Mouse (Mus musculus) ES-E14 (cell line): ENCODE data around the gene Hist1h3d. TPM values are rescaled to one million over a fixed set of nuclear protein-coding genes. Genes with fewer than 3 reads are reported as not detected.

Source experiments
- DNase-seq: peaks from one replicate; pipeline ENCODE4 v3.0.0-alpha.2; 2013; ENCODE audit warnings: low read depth, low spot score
- H3K27ac ChIP-seq: 2 replicates; pipeline ENCODE4 v1.5.1; 2012; ENCODE audit warnings: low read depth, mild to moderate bottlenecking, low read length, moderate library complexity, mixed read lengths; ENCODE audit not compliant: poor library complexity, insufficient read depth, severe bottlenecking
- H3K36me3 ChIP-seq: 2 replicates; pipeline ENCODE4 v1.6.1; 2012; ENCODE audit warnings: mild to moderate bottlenecking, low read length, moderate library complexity, mixed read lengths; ENCODE audit not compliant: control insufficient read depth, poor library complexity, insufficient read depth, severe bottlenecking
- H3K4me1 ChIP-seq, 2 experiments: fragments of 150-350 bp in 1 of 2; sonication (generic) in 1 of 2; 2 replicates each; pipeline ENCODE4 v1.6.1; 2012; ENCODE audit warnings: low read length in 2 of 2, mild to moderate bottlenecking in 1 of 2, mixed read lengths in 1 of 2; ENCODE audit not compliant: control insufficient read depth in 2 of 2, insufficient read depth in 2 of 2, poor library complexity in 1 of 2
- H3K4me3 ChIP-seq, 2 experiments: fragments of 150-350 bp in 1 of 2; sonication (generic) in 1 of 2; 2 replicates each; pipeline ENCODE4 v1.5.1; 2012; ENCODE audit warnings: low read length in 2 of 2, low read depth in 1 of 2, mild to moderate bottlenecking in 1 of 2, mixed read lengths in 1 of 2; ENCODE audit not compliant: insufficient read depth in 1 of 2, poor library complexity in 1 of 2, severe bottlenecking in 1 of 2
- H3K9ac ChIP-seq: 2 replicates; pipeline ENCODE4 v1.6.1; 2012; ENCODE audit warnings: low read depth, mild to moderate bottlenecking, low read length, mixed read lengths; ENCODE audit not compliant: poor library complexity, insufficient read depth, severe bottlenecking
- H3K9me3 ChIP-seq: fragments of 150-350 bp; sonication (generic); 2 replicates; pipeline ENCODE4 v1.6.1; 2012; ENCODE audit warnings: low read depth, mild to moderate bottlenecking, low read length; ENCODE audit not compliant: control insufficient read depth, insufficient read depth
- CHD2 ChIP-seq: IDR thresholded peaks from 2 replicates; pipeline ENCODE4 v1.6.1; 2014; ENCODE audit warnings: mild to moderate bottlenecking, low read depth, low read length, inconsistent platforms
- HCFC1 ChIP-seq: IDR thresholded peaks from 2 replicates; pipeline ENCODE4 v1.6.1; 2012; ENCODE audit warnings: low read length, inconsistent platforms, borderline replicate concordance; ENCODE audit not compliant: insufficient read depth
- MAFK ChIP-seq: IDR thresholded peaks from 2 replicates; pipeline ENCODE4 v1.6.1; 2014; ENCODE audit warnings: mild to moderate bottlenecking, low read depth, low read length, inconsistent platforms; ENCODE audit not compliant: insufficient read depth
- ZC3H11A ChIP-seq: IDR thresholded peaks from 2 replicates; pipeline ENCODE4 v1.6.1; 2012; ENCODE audit warnings: low read depth, mild to moderate bottlenecking, inconsistent platforms, low read length, borderline replicate concordance
- ZNF384 ChIP-seq: IDR thresholded peaks from 2 replicates; pipeline ENCODE4 v1.6.1; 2012; ENCODE audit warnings: low read depth, low read length, inconsistent platforms
- in situ Hi-C, 2 experiments: fragments of 600-800 bp; cut with MboI; formaldehyde crosslinking; loops; one replicate each; pipeline ENCODE4 v1.15.1; 2025; ENCODE audit warnings: low sequenced_read_pairs in 2 of 2, inconsistent platforms in 1 of 2; ENCODE audit not compliant: unreplicated experiment in 2 of 2
- total RNA-seq: library from RNA; depleted of rRNA; stranded (reverse); fragments of 300-350 nt; gene quantifications from 2 replicates; pipeline ENCODE4 v1.2.3, GENCODE M21; 2012

Gene Hist1h3d
- total RNA-seq, 1 experiment = 103 TPM

GRCm38 (mm10) chr13:23551931-23552914, 23.3 kb upstream of the Hist1h3d start:
- Histone ChIP-seq H3K4me3 (peak overlapping the region; percentile 3 to 7; a peak in 2 of 4 replicates), H3K9me3 (no peaks in the 10 kb centered on the region), H3K36me3 (no peaks in the 10 kb centered on the region), H3K27ac (peak overlapping the region; percentile 63; the same call in 1 of the 2 replicates), H3K9ac (peak overlapping the region; percentile 50; the same call in 1 of the 2 replicates), H3K4me1 (0 out of 4 replicates have a peak, but pooled peaks cover 0 to 2% of the 10 kb centered on the region in 2 experiments)
- in situ Hi-C loops = loop anchor here (10.0 to 25.0 kb wide), 3 partner anchors 193 to 1815 kb away; partner anchors contain the start of genes Hist1h4j (in 2 of the 2), Hist1h2ag (in 1 of the 2), Hist1h2ah (in 1 of the 2) and Hist1h2bb (in 1 of the 2)
- TF ChIP-seq ZNF384 (peak; percentile 71; the same call in 1 of the 2 replicates), MAFK (no peak), CHD2 (no peak), HCFC1 (no peak)
- DNase-seq = no peak

- Histone ChIP-seq H3K27ac (peak within 1 kb of the TSS; percentile 63; the same call in 1 of the 2 replicates), H3K36me3 (no peaks in the 10 kb centered on the region), H3K4me3 (peak within 1 kb of the TSS in 1 of 2 experiments; percentile 3; a peak in 1 of 4 replicates), H3K9me3 (no peaks in the 10 kb centered on the region), H3K4me1 (0 out of 4 replicates have a peak, but pooled peaks cover 0 to 2% of the 10 kb centered on the region in 2 experiments), H3K9ac (peak within 1 kb of the TSS; percentile 50; the same call in 1 of the 2 replicates)
- in situ Hi-C loops = loop anchor here (10.0 to 25.0 kb wide), 3 partner anchors 192 to 1816 kb away; partner anchors contain the start of genes Hist1h4j (in 2 of the 2), Hist1h2ag (in 1 of the 2), Hist1h2ah (in 1 of the 2) and Hist1h2bb (in 1 of the 2)
- TF ChIP-seq MAFK (no peak), HCFC1 (no peak), CHD2 (no peak), ZNF384 (no peak), ZC3H11A (no peak)
- no peak for DNase-seq
Measured at GRCm38 (mm10) chr13:23552962-23553361, 22.6 kb upstream of the Hist1h3d start, which contains the start of gene Hist1h1d. Gene Hist1h1d, plus strand, starts transcription at chr13:23553262.

GRCm38 (mm10) chr13:23554393-23554792, 21.2 kb upstream of the Hist1h3d start:
- H3K27ac ChIP-seq = no peak overlapping the region; the same call in 1 of the 2 replicates
- no peaks in the 10 kb centered on the region for H3K9me3 ChIP-seq
- no peaks in the 10 kb centered on the region for H3K36me3 ChIP-seq
- in situ Hi-C loops = loop anchor here (10.0 to 25.0 kb wide), 3 partner anchors 190 to 1817 kb away; partner anchors contain the start of genes Hist1h4j (in 2 of the 2), Hist1h2ag (in 1 of the 2), Hist1h2ah (in 1 of the 2) and Hist1h2bb (in 1 of the 2)
- H3K4me3 ChIP-seq = peak overlapping the region; percentile 23 to 54; a peak in 3 of 4 replicates
- DNase-seq = no peak
- TF ChIP-seq CHD2 = no peak
- no peak for TF ChIP-seq ZNF384
- TF ChIP-seq MAFK = no peak
- TF ChIP-seq ZC3H11A = no peak
- no peak for TF ChIP-seq HCFC1
- peak overlapping the region; percentile 80; the same call in 1 of the 2 replicates for H3K9ac ChIP-seq
- H3K4me1 ChIP-seq = 0 out of 4 replicates have a peak, but pooled peaks cover 0 to 2% of the 10 kb centered on the region in 2 experiments
